Mouse (Mus musculus): ENCODE results near the gene Gla. TPM values are rescaled to one million over a fixed set of nuclear protein-coding genes. Genes with fewer than 3 reads are reported as not detected.

Gla gene
- total RNA-seq, 1 experiment, result 17.2 TPM

DNA sequence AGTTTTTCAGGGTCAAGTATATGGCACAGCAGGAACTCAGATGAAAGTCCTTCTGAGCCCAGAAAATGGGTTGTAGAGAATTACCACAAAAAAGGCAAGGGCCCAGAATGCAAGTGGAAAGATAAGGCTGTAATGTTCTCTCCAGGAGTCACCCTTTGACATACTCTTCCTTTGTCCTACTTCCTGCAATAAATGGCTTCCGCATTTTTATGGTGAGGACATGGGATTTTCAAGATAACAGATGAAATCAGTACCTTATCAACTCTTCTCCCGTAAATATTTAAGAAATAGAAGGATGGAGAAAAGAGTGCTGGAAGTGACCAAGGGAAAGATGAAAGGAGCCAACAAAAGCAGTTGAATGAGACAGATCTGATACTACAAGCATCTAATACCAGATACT is 27.3 kb upstream of the Gla start:
- no peak for TF ChIP-seq CHD2 (IDR thresholded peaks at IDR 0.05; ENCODE audit: low read depth, low read length)
- no peak for TF ChIP-seq HCFC1 (IDR thresholded peaks at IDR 0.05; ENCODE audit: borderline replicate concordance, insufficient read depth, low read length)
- no peak for TF ChIP-seq MAFK (IDR thresholded peaks at IDR 0.05; ENCODE audit: insufficient read depth, low read depth, low read length)
- DNase-seq (ENCODE audit: low read depth, low spot score), result no peak
- H3K36me3 ChIP-seq (ENCODE audit: control insufficient read depth, insufficient read depth, low read length, poor library complexity, severe bottlenecking), result no peaks in the 10 kb centered on the region
- H3K9me3 ChIP-seq (ENCODE audit: control insufficient read depth, insufficient read depth, low read depth, low read length), result no peaks in the 10 kb centered on the region
- no peak overlapping the region for H3K4me3 ChIP-seq (ENCODE audit: insufficient read depth in 1 of 2, low read depth in 1 of 2, low read length in 2 of 2, poor library complexity in 1 of 2, severe bottlenecking in 1 of 2)
- H3K4me1 ChIP-seq (ENCODE audit: control insufficient read depth in 2 of 2, insufficient read depth in 2 of 2, low read length in 2 of 2, poor library complexity in 1 of 2), result no peaks in the 10 kb centered on the region
- H3K9ac ChIP-seq (ENCODE audit: insufficient read depth, low read depth, low read length, poor library complexity, severe bottlenecking), result no peak overlapping the region
- in situ Hi-C loops (cut with MboI; ENCODE audit: low sequenced_read_pairs in 2 of 2, unreplicated experiment in 2 of 2), result loop anchor here in 1 of 2 experiments (25.0 kb wide), 1 partner anchor 284 kb away; no protein-coding TSS in a partner anchor
- H3K27ac ChIP-seq (ENCODE audit: insufficient read depth, low read depth, low read length, poor library complexity, severe bottlenecking), result no peak overlapping the region

DNA sequence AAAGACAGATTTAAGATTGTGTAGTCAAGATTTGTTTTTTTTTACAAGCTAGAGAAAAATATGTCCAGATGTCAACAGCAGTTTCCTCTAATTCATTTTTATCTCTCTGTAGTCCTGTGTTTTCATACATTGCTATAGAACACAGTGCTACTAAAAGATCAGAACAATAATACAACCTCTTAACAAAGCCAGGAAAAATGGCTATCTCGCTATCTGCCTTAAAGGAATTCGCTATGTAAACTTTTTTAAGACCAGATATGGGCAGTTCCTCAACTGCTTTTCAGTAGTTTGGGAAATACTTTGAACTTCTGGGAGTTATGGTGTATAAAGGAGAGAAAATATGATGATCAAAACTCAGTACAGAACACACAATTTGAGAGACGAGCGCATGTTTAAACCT is 22.4 kb upstream of the Gla start:
- TF ChIP-seq CHD2 (IDR thresholded peaks at IDR 0.05; ENCODE audit: low read depth, low read length) (no peak), ZC3H11A (IDR thresholded peaks at IDR 0.05; ENCODE audit: borderline replicate concordance, low read depth, low read length) (no peak), HCFC1 (IDR thresholded peaks at IDR 0.05; ENCODE audit: borderline replicate concordance, insufficient read depth, low read length) (no peak), MAFK (IDR thresholded peaks at IDR 0.05; ENCODE audit: insufficient read depth, low read depth, low read length) (no peak), ZNF384 (IDR thresholded peaks at IDR 0.05; ENCODE audit: low read depth, low read length) (no peak)
- Histone ChIP-seq H3K9me3 (ENCODE audit: control insufficient read depth, insufficient read depth, low read depth, low read length) (no peaks in the 10 kb centered on the region), H3K4me3 (ENCODE audit: insufficient read depth in 1 of 2, low read depth in 1 of 2, low read length in 2 of 2, poor library complexity in 1 of 2, severe bottlenecking in 1 of 2) (no peak overlapping the region), H3K4me1 (ENCODE audit: control insufficient read depth in 2 of 2, insufficient read depth in 2 of 2, low read length in 2 of 2, poor library complexity in 1 of 2) (no peaks in the 10 kb centered on the region; a peak in 1 of 4 replicates), H3K27ac (ENCODE audit: insufficient read depth, low read depth, low read length, poor library complexity, severe bottlenecking) (no peak overlapping the region), H3K9ac (ENCODE audit: insufficient read depth, low read depth, low read length, poor library complexity, severe bottlenecking) (no peak overlapping the region), H3K36me3 (ENCODE audit: control insufficient read depth, insufficient read depth, low read length, poor library complexity, severe bottlenecking) (no peaks in the 10 kb centered on the region)
- in situ Hi-C loops (cut with MboI; ENCODE audit: low sequenced_read_pairs in 2 of 2, unreplicated experiment in 2 of 2), result no loop called here
- no peak for DNase-seq (ENCODE audit: low read depth, low spot score)

DNA sequence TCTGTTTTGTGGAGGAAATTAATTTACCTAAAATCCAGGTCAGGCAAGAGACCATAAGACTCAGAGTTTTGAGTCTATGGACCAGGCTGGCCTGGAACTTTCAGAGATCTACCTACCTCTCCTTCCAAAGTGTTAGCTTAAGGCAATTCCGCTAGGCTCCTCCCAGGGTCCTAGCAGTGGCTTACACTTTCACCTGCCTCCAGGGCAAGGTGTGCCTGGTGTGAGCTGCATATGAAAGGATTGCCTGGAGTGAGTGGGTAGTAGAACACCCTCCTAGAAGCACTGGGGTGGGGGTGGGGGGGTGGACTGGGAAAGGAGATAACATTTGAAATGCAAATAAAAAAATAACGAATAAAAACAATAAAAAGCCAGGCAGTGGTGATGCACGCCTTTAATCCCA is 20.8 kb upstream of the Gla start:
- in situ Hi-C loops (cut with MboI; ENCODE audit: low sequenced_read_pairs in 2 of 2, unreplicated experiment in 2 of 2), result no loop called here
- TF ChIP-seq MAFK (IDR thresholded peaks at IDR 0.05; ENCODE audit: insufficient read depth, low read depth, low read length) (no peak), ZC3H11A (IDR thresholded peaks at IDR 0.05; ENCODE audit: borderline replicate concordance, low read depth, low read length) (no peak), CHD2 (IDR thresholded peaks at IDR 0.05; ENCODE audit: low read depth, low read length) (no peak)
- DNase-seq (ENCODE audit: low read depth, low spot score), result peak; percentile 57

DNA sequence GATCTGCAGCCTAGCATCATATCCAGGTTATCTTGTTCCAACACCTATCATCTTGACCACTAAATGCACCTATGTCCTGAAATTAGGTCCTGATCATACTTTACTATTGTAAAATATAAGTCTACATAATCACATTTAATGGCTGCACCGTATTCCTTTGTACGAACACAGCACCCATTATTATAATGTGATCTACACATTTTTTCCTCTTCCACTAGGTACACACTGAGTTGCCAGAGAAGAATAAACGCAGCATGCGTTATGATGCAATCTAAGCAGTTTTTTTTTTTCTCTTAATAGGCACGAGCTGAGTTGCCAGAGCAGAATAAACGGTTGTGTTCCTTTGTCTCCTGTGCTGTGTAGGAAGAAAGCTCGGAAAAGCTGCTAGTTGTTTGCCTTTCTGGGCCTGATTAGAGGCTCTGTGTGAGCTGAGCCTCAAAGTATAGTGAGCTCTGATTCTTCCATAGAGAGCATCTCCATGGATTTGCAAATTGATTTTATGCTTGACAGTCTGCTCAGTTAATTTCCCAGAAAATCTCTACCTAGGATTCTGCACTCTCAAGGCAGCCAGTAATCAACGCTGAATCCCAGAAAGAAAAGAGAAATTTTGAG is 19.4 kb upstream of the Gla start:
- DNase-seq (ENCODE audit: low read depth, low spot score), result no peak
- Histone ChIP-seq H3K9ac (ENCODE audit: insufficient read depth, low read depth, low read length, poor library complexity, severe bottlenecking) (no peak overlapping the region), H3K4me3 (ENCODE audit: insufficient read depth in 1 of 2, low read depth in 1 of 2, low read length in 2 of 2, poor library complexity in 1 of 2, severe bottlenecking in 1 of 2) (no peak overlapping the region), H3K36me3 (ENCODE audit: control insufficient read depth, insufficient read depth, low read length, poor library complexity, severe bottlenecking) (no peaks in the 10 kb centered on the region), H3K9me3 (ENCODE audit: control insufficient read depth, insufficient read depth, low read depth, low read length) (no peaks in the 10 kb centered on the region), H3K27ac (ENCODE audit: insufficient read depth, low read depth, low read length, poor library complexity, severe bottlenecking) (no peak overlapping the region), H3K4me1 (ENCODE audit: control insufficient read depth in 2 of 2, insufficient read depth in 2 of 2, low read length in 2 of 2, poor library complexity in 1 of 2) (no peaks in the 10 kb centered on the region; a peak in 1 of 4 replicates)
- no peak for TF ChIP-seq ZNF384 (IDR thresholded peaks at IDR 0.05; ENCODE audit: low read depth, low read length)
- in situ Hi-C loops (cut with MboI; ENCODE audit: low sequenced_read_pairs in 2 of 2, unreplicated experiment in 2 of 2), result no loop called here

More for the DNA sequence above, 20.8 kb upstream of the Gla start:
- Histone ChIP-seq H3K9ac (ENCODE audit: insufficient read depth, low read depth, low read length, poor library complexity, severe bottlenecking) (no peak overlapping the region), H3K4me3 (ENCODE audit: insufficient read depth in 1 of 2, low read depth in 1 of 2, low read length in 2 of 2, poor library complexity in 1 of 2, severe bottlenecking in 1 of 2) (no peak overlapping the region), H3K27ac (ENCODE audit: insufficient read depth, low read depth, low read length, poor library complexity, severe bottlenecking) (no peak overlapping the region), H3K36me3 (ENCODE audit: control insufficient read depth, insufficient read depth, low read length, poor library complexity, severe bottlenecking) (no peaks in the 10 kb centered on the region), H3K4me1 (ENCODE audit: control insufficient read depth in 2 of 2, insufficient read depth in 2 of 2, low read length in 2 of 2, poor library complexity in 1 of 2) (no peaks in the 10 kb centered on the region; a peak in 1 of 4 replicates), H3K9me3 (ENCODE audit: control insufficient read depth, insufficient read depth, low read depth, low read length) (no peaks in the 10 kb centered on the region)

DNA sequence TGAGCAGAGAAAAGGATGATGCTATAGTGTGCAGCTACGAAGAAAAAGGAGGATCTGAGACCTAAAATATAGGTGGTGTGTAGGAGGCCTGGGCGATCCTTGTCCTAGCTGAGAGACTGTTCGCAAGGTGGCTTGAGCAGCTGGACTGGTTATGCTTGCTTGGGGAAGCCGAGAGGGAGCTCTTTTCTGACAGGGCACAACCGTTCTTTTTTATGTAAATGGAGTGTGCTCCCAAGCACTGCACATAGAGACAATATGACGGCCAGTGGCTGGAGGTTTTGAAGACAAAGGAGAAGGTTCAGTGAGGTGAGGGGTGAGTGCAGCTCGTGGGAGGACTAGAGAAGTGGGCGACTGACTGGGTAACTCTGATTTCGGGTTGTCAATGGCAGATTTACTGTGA is 18.8 kb upstream of the Gla start:
- in situ Hi-C loops (cut with MboI; ENCODE audit: low sequenced_read_pairs in 2 of 2, unreplicated experiment in 2 of 2), result no loop called here

More for the DNA sequence above, 18.8 kb upstream of the Gla start:
- TF ChIP-seq CHD2 (IDR thresholded peaks at IDR 0.05; ENCODE audit: low read depth, low read length) (no peak), ZC3H11A (IDR thresholded peaks at IDR 0.05; ENCODE audit: borderline replicate concordance, low read depth, low read length) (no peak), ZNF384 (IDR thresholded peaks at IDR 0.05; ENCODE audit: low read depth, low read length) (no peak), HCFC1 (IDR thresholded peaks at IDR 0.05; ENCODE audit: borderline replicate concordance, insufficient read depth, low read length) (no peak), MAFK (IDR thresholded peaks at IDR 0.05; ENCODE audit: insufficient read depth, low read depth, low read length) (no peak)
- Histone ChIP-seq H3K4me3 (ENCODE audit: insufficient read depth in 1 of 2, low read depth in 1 of 2, low read length in 2 of 2, poor library complexity in 1 of 2, severe bottlenecking in 1 of 2) (no peak overlapping the region), H3K9ac (ENCODE audit: insufficient read depth, low read depth, low read length, poor library complexity, severe bottlenecking) (no peak overlapping the region; the same call in 1 of the 2 replicates), H3K27ac (ENCODE audit: insufficient read depth, low read depth, low read length, poor library complexity, severe bottlenecking) (no peak overlapping the region), H3K9me3 (ENCODE audit: control insufficient read depth, insufficient read depth, low read depth, low read length) (no peaks in the 10 kb centered on the region), H3K36me3 (ENCODE audit: control insufficient read depth, insufficient read depth, low read length, poor library complexity, severe bottlenecking) (no peaks in the 10 kb centered on the region), H3K4me1 (ENCODE audit: control insufficient read depth in 2 of 2, insufficient read depth in 2 of 2, low read length in 2 of 2, poor library complexity in 1 of 2) (no peaks in the 10 kb centered on the region; a peak in 1 of 4 replicates)
- DNase-seq (ENCODE audit: low read depth, low spot score), result no peak

Data from ES-E14 (cell line).